Mouse (Mus musculus) urinary bladder, postnatal 25 days (tissue): ENCODE data around the gene Sdk2.

ENCODE experiments used
- DNase-seq: peaks from one replicate; pipeline ENCODE4 v3.0.0; 2022; ENCODE audit warnings: low spot score

Sdk2 gene

DNA sequence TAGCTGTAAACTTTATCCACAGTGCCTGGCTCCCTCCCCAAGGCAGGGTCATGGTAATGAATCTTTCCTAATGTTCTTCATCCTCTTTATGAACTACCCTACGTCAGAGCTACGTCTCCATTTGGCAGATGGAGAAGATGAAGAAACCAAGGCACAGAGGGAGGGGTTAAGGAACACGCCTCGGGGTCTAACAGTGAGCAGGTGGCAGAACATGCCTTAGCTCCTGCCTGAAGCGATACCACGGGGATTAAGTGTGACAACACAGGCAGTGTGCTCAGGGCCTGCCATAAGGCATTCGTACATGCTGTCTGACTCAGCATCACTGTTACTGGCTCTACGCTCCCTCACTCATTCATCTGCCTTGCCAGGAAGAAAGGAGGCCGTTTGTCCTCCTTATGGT is 138.6 kb downstream of the Sdk2 start:
- DNase-seq, result no peak

DNA sequence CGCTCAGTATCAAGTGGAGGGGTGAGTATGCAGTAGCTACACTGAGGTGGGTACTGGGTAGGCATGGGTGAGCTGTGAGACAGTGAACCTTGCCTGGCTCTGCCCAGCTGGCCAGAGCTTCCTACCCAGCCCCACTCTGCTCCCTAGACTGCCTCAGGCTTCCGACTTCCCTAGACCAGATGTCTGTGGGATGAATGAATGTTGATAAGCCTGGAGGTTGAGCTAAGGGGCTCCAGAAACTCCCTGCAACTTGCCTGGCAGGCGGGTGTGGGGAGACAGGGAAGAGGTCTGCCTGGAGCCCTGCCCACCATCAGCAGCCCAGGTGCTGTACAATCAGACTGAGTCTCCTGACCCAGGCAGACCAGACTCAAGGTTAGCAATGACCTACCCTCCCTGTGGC is 139.0 kb downstream of the Sdk2 start:
- DNase-seq, result no peak

DNA sequence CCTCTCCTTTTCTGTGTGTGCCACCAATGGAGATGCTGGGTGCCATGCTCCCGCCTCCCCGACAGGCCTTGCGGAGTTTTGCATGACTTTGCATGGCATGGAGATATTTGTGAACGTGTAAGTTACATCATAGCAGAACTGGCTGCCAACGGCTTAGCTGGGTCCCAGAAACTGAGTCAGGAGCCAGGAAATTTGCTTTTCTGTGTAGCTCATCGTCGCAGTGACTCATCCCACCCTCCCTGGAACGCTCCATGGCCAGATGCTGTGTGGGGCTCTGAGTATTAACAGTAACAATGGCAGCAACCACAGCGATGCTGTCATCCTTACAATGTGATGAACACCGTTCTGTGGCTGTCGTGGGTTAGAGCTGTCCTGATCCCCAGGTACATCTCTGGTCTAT is 139.6 kb downstream of the Sdk2 start:
- peak; percentile 12 for DNase-seq

DNA sequence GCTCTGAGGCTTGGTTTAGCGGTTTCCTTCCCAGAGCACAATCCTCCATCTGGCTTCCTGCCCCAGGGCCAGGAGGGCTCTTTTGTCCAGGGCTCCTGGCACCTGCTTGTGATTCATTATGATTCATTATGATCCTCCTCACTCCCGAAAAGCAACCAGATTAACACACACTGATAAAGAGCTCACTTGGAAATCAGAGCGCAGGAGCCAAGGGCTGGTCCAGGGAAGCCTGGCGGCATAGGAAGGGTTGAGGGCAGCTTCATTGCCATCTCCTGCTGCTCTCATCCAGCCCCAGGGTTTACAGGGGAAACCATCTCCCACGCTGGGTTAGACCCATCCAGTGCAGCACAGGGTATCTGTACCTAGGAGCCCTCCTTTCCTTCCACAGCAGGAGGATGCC is 143.7 kb downstream of the Sdk2 start:
- no peak for DNase-seq

DNA sequence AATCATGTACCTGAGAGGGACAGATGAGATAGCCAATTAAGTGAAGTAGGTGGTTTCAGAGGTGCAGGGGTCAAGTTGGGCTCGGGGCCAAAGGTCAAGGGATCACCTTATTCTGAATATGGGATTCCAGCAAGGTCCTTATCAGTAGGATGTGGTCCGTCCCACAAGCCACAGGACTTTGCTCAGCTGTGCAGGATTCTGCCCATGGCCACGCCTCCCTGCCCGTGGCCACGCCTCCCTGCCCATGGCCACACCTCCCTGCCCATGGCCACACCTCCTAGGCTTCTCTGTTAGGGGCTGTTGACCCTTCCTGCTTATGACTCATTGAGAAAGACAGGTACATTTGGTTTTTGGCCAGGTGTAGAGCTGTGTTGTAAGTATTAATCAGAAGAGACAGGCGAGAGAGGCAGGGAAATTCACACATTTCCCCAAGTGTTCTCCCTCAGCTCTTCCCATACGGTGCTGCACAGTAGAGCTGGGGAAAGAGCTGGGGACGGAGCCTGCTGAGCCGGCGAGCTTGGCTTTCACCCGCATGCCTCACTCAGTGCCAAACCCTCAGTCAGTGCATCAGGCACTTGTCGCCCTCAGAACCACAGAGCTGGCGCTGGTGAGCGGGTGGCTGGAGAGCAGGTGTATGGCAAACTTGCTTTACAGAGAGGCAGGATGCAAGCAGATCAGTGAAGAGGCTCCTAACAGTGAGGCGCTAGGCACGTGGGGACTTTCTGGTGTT is 163.6 kb downstream of the Sdk2 start:
- DNase-seq, result no peak

DNA sequence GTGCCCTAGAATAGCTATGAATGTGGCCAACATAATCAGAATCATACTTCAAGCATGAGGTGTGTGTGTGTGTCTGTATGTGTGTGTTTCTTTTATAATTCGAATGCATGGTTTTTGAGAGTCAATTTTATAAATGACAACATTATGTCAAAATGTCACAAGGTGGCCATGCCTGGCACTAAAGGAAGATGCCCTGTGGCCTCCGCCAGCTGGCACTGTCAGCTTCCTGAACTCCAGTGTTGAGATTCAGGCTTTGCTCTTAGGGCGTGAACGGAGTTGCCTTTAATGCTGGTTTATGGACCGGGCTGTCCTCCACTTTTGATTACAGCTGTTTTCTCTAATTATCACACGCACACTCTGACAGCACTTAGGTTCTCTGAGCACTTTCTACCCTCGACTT is 164.9 kb downstream of the Sdk2 start:
- no peak for DNase-seq

DNA sequence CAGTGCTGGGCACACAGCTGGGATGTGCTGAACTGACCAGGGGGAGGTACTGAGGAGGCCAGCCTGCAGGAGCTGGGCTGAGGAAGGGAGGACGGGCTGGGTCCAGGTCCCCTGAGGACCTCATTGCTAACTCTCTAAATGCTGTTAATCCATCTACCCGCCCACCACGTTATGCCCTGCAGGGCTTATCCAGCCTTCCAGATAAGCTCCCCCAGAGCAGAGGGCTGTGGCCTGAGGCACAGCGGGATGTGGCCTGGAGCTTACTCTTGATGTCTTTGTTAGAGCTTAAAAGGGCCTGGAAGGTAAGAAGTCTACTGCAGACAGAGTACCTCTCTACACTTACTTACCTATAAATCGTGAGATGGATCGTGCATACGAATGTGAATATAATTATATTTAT is 168.2 kb downstream of the Sdk2 start:
- DNase-seq, result no peak

DNA sequence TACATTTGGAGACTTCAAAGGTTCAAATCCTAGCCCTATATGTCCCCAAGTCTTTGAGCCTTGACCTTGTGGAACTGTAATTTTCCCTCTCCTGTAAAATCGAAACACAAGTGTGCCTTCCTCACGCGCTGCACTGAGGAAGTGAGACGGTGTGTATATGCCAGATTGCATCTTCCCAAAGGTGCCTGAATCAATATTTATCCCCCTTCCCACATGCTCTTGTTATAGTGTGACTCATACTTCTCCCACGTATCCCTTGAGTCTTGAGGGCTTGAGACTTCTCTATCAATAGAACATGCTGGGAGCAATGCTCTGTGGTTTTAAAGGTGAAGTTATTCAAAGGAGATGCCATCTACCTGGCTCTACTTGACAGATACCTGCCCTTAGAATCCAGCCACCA is 170.8 kb downstream of the Sdk2 start:
- DNase-seq, result no peak

- no peak for DNase-seq
Measured at GRCm38 (mm10) chr11:113892924-113893323, 173.9 kb downstream of the Sdk2 start.

DNA sequence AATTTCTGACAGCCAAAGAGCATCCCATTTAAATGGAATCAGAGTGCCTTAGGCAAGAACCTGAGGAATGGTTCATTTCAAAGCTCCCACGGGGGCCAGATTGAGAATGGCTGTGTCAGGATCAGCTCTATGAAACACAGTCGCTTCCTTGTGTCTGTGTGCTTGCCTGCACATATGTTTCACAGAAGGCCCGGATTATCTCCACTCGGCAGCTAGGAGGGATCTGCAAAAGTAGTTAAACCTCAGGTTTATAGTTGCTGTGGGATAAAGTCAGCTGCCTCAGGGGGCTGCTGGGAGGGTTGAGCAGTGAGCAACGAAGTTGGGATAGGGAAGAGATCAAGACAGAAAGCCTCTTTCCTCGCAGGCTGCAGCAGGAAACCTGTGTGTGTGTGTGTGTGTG is 174.8 kb downstream of the Sdk2 start:
- DNase-seq, result no peak

DNA sequence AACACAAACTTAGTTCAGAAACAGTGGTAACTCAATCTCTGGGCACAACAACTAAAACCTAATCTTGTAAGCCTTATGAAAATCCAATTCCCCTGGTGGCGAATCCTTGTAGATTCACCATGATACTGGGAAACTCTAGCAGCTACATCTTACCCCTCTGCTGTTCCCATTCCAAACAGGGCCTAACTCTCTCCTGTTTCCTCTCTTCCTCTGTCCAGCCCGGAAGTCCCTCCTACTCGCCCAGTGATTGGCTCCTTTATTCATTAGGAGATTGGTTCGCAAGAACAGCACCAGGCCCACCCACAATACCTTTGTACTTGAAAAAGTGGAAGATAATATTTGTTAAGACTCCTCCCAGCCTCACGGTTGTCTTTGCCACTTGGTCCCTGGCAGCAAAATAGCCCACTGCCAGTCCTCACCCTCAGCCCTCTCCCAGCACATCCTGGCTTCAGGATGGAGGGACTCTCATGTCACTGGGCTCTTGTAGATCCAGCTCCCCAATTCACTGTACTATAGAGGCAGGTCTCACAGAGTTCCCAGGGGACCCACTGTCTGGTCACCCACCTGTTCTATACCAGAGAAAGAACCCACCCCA is 178.6 kb downstream of the Sdk2 start:
- no peak for DNase-seq

DNA sequence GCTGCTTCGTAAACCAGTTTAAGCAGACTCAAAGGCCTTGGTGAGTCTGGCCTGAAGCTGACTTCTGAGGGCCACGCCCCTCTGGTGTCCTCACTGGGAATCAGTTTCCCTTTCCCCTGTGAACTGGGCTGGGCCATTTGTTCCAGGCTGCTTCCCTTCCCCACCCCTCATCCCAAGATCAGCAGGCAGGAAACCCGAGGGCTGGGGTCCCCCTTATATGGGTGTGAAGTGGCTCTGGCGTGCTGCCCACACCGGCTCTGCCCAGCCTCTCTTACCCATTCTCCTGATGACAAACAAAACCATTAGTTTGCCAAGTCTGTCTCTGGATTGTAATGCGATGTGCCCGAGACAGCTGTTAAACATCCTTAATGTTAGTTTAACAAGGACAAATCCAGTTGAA is 180.5 kb downstream of the Sdk2 start:
- no peak for DNase-seq

DNA sequence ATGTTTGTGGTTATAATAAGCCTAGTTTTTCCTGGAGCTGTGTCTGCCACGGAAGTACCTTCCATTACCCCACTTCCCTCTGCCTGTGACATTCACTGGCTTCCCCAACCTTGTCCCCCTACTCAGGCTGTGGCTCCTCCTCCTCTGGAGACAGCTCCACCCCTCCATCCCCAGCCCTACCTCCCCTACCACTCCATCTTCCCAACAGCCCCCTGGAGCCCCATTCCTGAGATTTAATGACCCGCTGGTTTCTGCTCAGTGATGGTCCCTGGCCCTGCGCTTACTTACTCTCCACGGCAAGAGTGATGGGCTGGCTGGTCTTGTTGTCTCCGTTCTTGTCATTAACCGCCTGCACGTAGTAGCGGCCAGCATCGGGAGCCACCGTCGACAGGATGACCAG is 181.9 kb downstream of the Sdk2 start:
- DNase-seq, result no peak

GRCm38 (mm10) chr11:113883031-113883430 is 183.8 kb downstream of the Sdk2 start:
- DNase-seq, result no peak

DNA sequence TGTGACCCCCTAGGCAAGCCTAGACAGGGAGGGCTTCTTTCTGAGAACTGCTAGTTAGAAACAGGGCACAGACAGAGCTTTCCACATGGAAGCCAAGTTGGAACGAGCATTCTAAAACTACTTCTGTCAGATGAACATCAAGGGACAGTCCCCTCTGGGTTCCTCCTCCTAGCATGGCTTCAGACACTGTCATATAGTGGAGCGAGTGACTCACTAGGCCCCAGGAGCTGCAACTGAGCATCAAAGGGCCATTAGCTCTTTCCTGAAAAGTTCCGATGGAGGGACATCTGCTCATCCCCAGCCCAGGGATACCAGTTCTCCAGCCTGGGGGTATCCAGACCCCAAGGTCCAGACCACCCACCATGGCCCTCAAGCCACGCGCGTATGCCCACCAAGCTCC is 185.0 kb downstream of the Sdk2 start:
- DNase-seq, result no peak

GRCm38 (mm10) chr11:113867066-113867465 is 199.8 kb downstream of the Sdk2 start:
- no peak for DNase-seq

GRCm38 (mm10) chr11:113865627-113866026 is 201.2 kb downstream of the Sdk2 start:
- peak; percentile 91 for DNase-seq

GRCm38 (mm10) chr11:113863408-113863807 is 203.4 kb downstream of the Sdk2 start:
- DNase-seq, result no peak

DNA sequence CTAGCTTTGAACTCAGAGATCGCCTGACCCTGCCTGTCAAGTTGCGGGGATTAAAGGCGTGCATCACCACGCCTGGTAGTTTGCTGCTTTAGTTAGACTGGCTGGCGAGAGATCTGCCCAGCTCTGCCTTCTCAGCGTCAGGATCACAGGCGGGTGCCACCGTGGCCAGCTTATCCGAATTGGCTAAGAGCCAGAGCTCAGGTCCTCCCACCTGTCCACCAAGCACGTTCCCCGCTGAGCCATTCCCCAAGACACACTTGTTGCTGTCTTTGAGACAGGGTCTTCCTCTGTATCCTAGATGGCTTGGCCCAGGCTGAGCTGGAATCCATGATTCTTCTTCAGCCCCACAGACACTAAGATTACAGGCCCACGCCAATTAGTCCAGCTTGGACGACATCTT is 211.2 kb downstream of the Sdk2 start:
- no peak for DNase-seq

- DNase-seq, result no peak
Measured at GRCm38 (mm10) chr11:113851750-113852149, 215.1 kb downstream of the Sdk2 start.

DNA sequence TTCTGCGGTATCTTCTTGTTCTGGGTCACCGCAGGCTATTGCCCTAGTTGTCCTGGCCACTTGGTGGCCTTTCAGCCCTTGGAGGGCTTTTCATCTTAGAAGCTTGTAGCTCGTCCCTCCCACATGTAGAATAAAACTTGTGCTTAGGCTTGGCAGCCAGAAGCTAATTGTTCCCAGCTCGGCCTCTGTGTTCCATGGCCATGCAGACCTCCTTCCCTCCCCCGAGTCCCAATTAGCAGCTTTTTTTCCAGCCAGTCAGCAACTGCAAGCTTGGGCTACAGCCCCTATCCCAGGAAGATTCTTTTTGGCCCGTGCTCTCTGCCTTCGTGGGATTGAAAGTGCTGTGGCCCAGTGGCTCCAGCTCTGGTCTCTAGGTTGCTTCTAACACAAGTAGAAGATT is 217.5 kb downstream of the Sdk2 start:
- no peak for DNase-seq

- no peak for DNase-seq
Measured at GRCm38 (mm10) chr11:113843920-113844319, 222.9 kb downstream of the Sdk2 start.

DNA sequence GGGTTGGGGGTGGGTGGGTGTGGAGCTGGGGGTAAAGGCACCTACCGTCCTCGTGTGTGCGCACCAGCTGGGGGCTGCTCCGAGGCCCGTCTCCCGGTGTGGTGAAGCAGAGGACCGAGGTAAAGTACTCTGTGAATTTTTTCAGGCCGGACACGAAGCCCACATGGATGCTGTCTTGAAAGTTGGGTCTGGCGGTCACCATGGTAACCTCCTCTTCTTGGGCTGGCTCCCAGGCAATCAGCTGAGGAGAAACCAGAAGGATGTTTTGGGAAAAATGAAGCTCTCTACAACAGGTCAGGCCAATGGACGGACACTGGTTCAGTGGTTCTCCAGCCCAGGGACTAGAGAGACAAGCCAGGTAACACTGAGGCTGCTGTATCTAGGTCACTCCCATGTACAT is 224.0 kb downstream of the Sdk2 start:
- DNase-seq, result no peak

GRCm38 (mm10) chr11:113831608-113832007 is 235.2 kb downstream of the Sdk2 start:
- no peak for DNase-seq
